18 mouse cellular contexts compared by ENCODE assay signal in genomic region chr19:53760125-53761101, GRCm38 (mm10).
DNase-seq lines count a peak whose midpoint lies in the region; ATAC-seq lines count a peak whose summit lies in the region.
"Had no signal": no experiment of that assay in that cellular context is flagged by ENCODE, and none has a peak within 500 bp of the region (broad histone marks: within the 10 kb centered on the region; RNA-seq: fewer than 3 reads in every experiment).

No protein-coding gene starts in this region.

- no peak overlapping the region for H3K4me3 ChIP-seq in heart, embryonic 15.5 days
- H3K4me3 ChIP-seq: forebrain, embryonic 15.5 days; limb, embryonic 15.5 days; lung, embryonic 15.5 days; megakaryocyte, embryonic 14.5 days; neural tube, embryonic 13.5 days had no signal

- no peaks in the 10 kb centered on the region for H3K36me3 ChIP-seq in heart, embryonic 15.5 days
- H3K36me3 ChIP-seq: forebrain, embryonic 15.5 days; G1E; limb, embryonic 15.5 days; lung, embryonic 15.5 days; neural tube, embryonic 13.5 days had no signal

- H3K4me1 ChIP-seq in heart, embryonic 15.5 days (replicated peaks) = peaks cover 43% of the 10 kb centered on the region
- H3K4me1 ChIP-seq: forebrain, embryonic 15.5 days; limb, embryonic 15.5 days; lung, embryonic 15.5 days; neural tube, embryonic 13.5 days had no signal

- no peak for ATAC-seq in heart, embryonic 15.5 days (replicated peaks; ENCODE audit: insufficient number of reproducible peaks, insufficient read depth, low FRiP score, low read depth)
- ATAC-seq: forebrain, embryonic 15.5 days; hindbrain, embryonic 16.5 days had no signal

- H3K27ac ChIP-seq in heart, embryonic 15.5 days = peak overlapping the region; percentile 33; the same call in 1 of the 2 replicates
- H3K27ac ChIP-seq: forebrain, embryonic 15.5 days; limb, embryonic 15.5 days; lung, embryonic 15.5 days; neural tube, embryonic 13.5 days had no signal

- no peaks in the 10 kb centered on the region for H3K27me3 ChIP-seq in heart, embryonic 15.5 days
- H3K27me3 ChIP-seq: forebrain, embryonic 15.5 days; limb, embryonic 15.5 days; lung, embryonic 15.5 days; neural tube, embryonic 13.5 days had no signal

- 83% methylated on average over 17 of the region's 17 CpGs for WGBS in heart, embryonic 15.5 days

- H3K4me2 ChIP-seq in heart, embryonic 15.5 days = no peak overlapping the region
- H3K4me2 ChIP-seq: forebrain, embryonic 15.5 days; limb, embryonic 15.5 days; lung, embryonic 15.5 days; neural tube, embryonic 13.5 days had no signal

- DNase-seq in heart, postnatal 25 days (ENCODE audit: low spot score) = no peak
- DNase-seq in testis, postnatal 10 days (ENCODE audit: low spot score) = peak; percentile 31
- no peak for DNase-seq in testis, postnatal 14 days (ENCODE audit: low spot score)
- peak; percentile 58 for DNase-seq in R1 (ENCODE audit: low read depth, low spot score)
- DNase-seq in frontal cortex, postnatal 10 days (ENCODE audit: low spot score in 2 of 2) = no peak
- DNase-seq in right cerebral cortex, postnatal 25 days = no peak
- DNase-seq: adrenal gland, postnatal 14 days; cerebellum, postnatal 14 days; kidney, adult 9 months; right cerebral cortex, postnatal 4 days had no signal

- no peaks in the 10 kb centered on the region for H3K9me3 ChIP-seq in heart, embryonic 15.5 days (replicated peaks)
- H3K9me3 ChIP-seq: forebrain, embryonic 15.5 days; limb, embryonic 15.5 days; lung, embryonic 15.5 days; neural tube, embryonic 13.5 days had no signal

- intact Hi-C loops in heart, postnatal 25 days (cut with DNase I) = no loop called here

- H3K9ac ChIP-seq in heart, embryonic 15.5 days = no peak overlapping the region
- H3K9ac ChIP-seq: forebrain, embryonic 15.5 days; limb, embryonic 15.5 days; lung, embryonic 15.5 days; neural tube, embryonic 13.5 days had no signal

Comparison
In these comparisons a context has a peak if more than half of its experiments do, and no peak if none do; other contexts are left out.
1. DNase-seq: peak in testis, postnatal 10 days (single experiment) and R1 (single experiment); none in heart, postnatal 25 days (single experiment), testis, postnatal 14 days (single experiment), frontal cortex, postnatal 10 days (0 of 2) and right cerebral cortex, postnatal 25 days (single experiment).